In the genomic region with DNA sequence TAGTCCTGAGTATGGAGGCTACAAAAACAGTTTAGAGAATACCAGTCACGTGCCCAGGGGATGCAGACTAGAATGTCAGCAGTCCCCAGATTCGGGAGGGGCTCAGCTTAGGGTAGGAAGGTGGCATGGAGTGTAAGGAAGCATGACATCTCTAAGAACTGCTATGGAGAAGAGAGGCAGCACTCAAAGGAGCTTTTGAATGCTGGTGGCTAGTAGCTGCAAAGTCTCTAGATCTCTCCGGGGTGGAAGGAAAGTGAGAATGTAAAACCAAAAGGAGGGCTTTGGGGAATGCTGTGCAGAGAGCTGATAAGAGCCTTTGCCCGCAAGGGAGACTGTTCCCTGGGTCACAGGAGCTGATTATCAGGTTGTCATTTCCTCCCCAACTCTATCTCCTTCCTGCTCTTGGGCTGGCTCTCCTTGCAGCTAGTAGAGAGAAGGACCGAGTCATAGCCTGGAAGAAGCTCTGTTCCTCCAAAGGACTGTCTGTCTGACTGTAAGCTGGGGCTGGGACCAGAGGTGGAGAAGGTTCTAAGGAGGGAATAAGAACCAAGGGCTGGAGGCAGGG, we compare ENCODE assay signal across 14 mouse cellular contexts. TPM values are rescaled to one million over a fixed set of nuclear protein-coding genes. Genes with fewer than 3 reads are reported as not detected.
DNase-seq lines count a peak whose midpoint lies in the region; ATAC-seq and TF ChIP-seq lines count a peak whose summit lies in the region.
"Had no signal": no experiment of that assay in that cellular context is flagged by ENCODE, and none has a peak within 500 bp of the region (broad histone marks: within the 10 kb centered on the region; RNA-seq: fewer than 3 reads in every experiment).

A gene (plus strand): TSS at position 409 of the 565 bp plus-strand sequence.

- DNase-seq in heart, postnatal 4 days: peak; percentile 3
- DNase-seq in heart, adult 9 months (ENCODE audit: low spot score in 2 of 2): no peak
- no peak for DNase-seq in adrenal gland, adult 2 months
- no peak for DNase-seq in gastrocnemius, postnatal 4 days (ENCODE audit: low spot score in 2 of 2)
- DNase-seq: adrenal gland, postnatal 14 days; kidney, adult 18-20 months; thymus, postnatal 36 days had no signal

- H3K4me1 ChIP-seq in bone marrow, adult 2 months (ENCODE audit: control insufficient read depth, insufficient read depth, low read length): peaks cover 2% of the 10 kb centered on the region; the same call in 1 of the 2 replicates
- H3K4me1 ChIP-seq: lung, embryonic 15.5 days; midbrain, embryonic 12.5 days had no signal

- TF ChIP-seq CTCF in bone marrow, adult 2 months (IDR thresholded peaks at IDR 0.05; ENCODE audit: control insufficient read depth, insufficient read depth, low read length): no peak

- peak; percentile 76 to 89 for ATAC-seq in hematopoietic stem cell, adult 5-6 weeks (replicated peaks in 1 of 2; ENCODE audit: insufficient read depth in 1 of 2, low FRiP score in 2 of 2, low TSS enrichment in 1 of 2, low read depth in 1 of 2, poor library complexity in 2 of 2, severe bottlenecking in 2 of 2)
- peak; percentile 85 for ATAC-seq in megakaryocyte-erythroid progenitor cell, adult 5-6 weeks (replicated peaks; ENCODE audit: low FRiP score, low TSS enrichment, poor library complexity, severe bottlenecking)

- H3K27ac ChIP-seq in bone marrow, adult 2 months (ENCODE audit: control insufficient read depth, insufficient read depth, low read depth, low read length, poor library complexity): peak within 1 kb of the TSS; percentile 24; the same call in 1 of the 2 replicates
- H3K27ac ChIP-seq: lung, embryonic 15.5 days; midbrain, embryonic 12.5 days had no signal

- WGBS in bone marrow, adult 2 months: 6% methylated on average over 5 of the region's 5 CpGs

- no peak within 1 kb of the TSS for H3K4me3 ChIP-seq in bone marrow, adult 2 months (replicated peaks; ENCODE audit: control insufficient read depth, low read depth, low read length)
- H3K4me3 ChIP-seq: lung, embryonic 15.5 days; midbrain, embryonic 12.5 days had no signal

- TF ChIP-seq POLR2A in bone marrow, adult 2 months (IDR thresholded peaks at IDR 0.05; ENCODE audit: borderline replicate concordance, control insufficient read depth, low read depth, low read length): no peak

RNA-seq across cellular contexts. Expression of the gene that starts here (rescaled TPM):
- total RNA-seq in heart, postnatal 4 days (2021): under 1 TPM; 0.16 to 0.26 TPM
- 8.6 and 28.3 TPM in 2 replicates for polyA plus RNA-seq in bone marrow, adult 2 months (2011; ENCODE audit: insufficient read depth, insufficient read length, low replicate concordance, missing spikeins)
- 0.45 and 0.75 TPM in 2 replicates for total RNA-seq in hematopoietic stem cell, adult 5-6 weeks (2017)
- total RNA-seq in megakaryocyte-erythroid progenitor cell, adult 5-6 weeks (2014; fragmentation: Nextera tagmentation): 3.6 and 10.4 TPM in 2 replicates
- 0.50 and 0.85 TPM in 2 replicates for total RNA-seq in megakaryocyte-erythroid progenitor cell, adult 5-6 weeks (2017)
- under 1 TPM in 1 of 2 experiments, not detected in 1; 0.12 TPM for total RNA-seq in adrenal gland, adult 2 months (2021)
- polyA plus RNA-seq in adrenal gland, adult 2 months (2012; rRNA removed): 0.03 TPM in 1 of 2 replicates, not detected in the other
- total RNA-seq in gastrocnemius, postnatal 4 days (2021): under 1 TPM; 0.32 to 0.39 TPM
- total RNA-seq: left cerebral cortex, postnatal 14 days had no signal
- polyA plus RNA-seq: large intestine, adult 2 months had no signal

Comparison
In these comparisons a context has a peak if more than half of its experiments do, and no peak if none do; other contexts are left out.
1. Peak in DNase-seq in heart, postnatal 4 days; RNA of the gene not detected or under 1 TPM.
2. Peak in ATAC-seq in hematopoietic stem cell, adult 5-6 weeks; RNA of the gene not detected or under 1 TPM.